In the genomic region with DNA sequence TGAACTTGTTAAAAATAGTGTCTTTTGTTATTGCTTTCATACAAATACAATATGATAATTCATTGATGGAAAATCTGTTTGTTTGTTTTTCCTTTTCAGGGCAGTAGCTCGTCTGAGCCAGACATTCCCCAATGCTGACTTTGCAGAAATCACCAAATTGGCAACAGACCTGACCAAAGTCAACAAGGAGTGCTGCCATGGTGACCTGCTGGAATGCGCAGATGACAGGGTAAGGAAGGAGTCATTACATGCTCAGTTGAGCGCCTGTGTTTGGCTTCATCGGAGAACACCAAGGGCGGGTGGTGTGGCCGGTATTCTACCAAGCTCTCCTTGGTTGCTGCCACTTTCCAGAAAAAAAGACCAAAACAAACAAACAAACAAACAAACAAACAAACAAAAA, we compare ENCODE assay signal across 11 mouse cellular contexts. TPM values are rescaled to one million over a fixed set of nuclear protein-coding genes. Genes with fewer than 3 reads are reported as not detected.
DNase-seq lines count a peak whose midpoint lies in the region; ATAC-seq and TF ChIP-seq lines count a peak whose summit lies in the region.
"Had no signal": no experiment of that assay in that cellular context is flagged by ENCODE, and none has a peak within 500 bp of the region (broad histone marks: within the 10 kb centered on the region; RNA-seq: fewer than 3 reads in every experiment).

No protein-coding gene starts in this region.

- ATAC-seq in neural tube, embryonic 15.5 days (ENCODE audit: low FRiP score), result no peak
- no peak for ATAC-seq in stomach, postnatal 0 days (ENCODE audit: low FRiP score, low TSS enrichment)
- ATAC-seq: intestine, embryonic 16.5 days had no signal

- H3K27me3 ChIP-seq in neural tube, embryonic 15.5 days (replicated peaks), result no peaks in the 10 kb centered on the region
- H3K27me3 ChIP-seq in stomach, postnatal 0 days (ENCODE audit: control insufficient read depth, insufficient read depth, low read length), result no peaks in the 10 kb centered on the region
- H3K27me3 ChIP-seq in heart, embryonic 10.5 days (ENCODE audit: insufficient read depth, poor library complexity, severe bottlenecking), result no peaks in the 10 kb centered on the region
- H3K27me3 ChIP-seq: liver, embryonic 15.5 days had no signal

- intact Hi-C loops in left cerebral cortex, postnatal 25 days (cut with DNase I), result no loop called here

- 8% methylated on average over 6 of the region's 6 CpGs for WGBS in neural tube, embryonic 15.5 days
- 51% methylated on average over 6 of the region's 6 CpGs for WGBS in stomach, postnatal 0 days
- 54% methylated on average over 6 of the region's 6 CpGs for WGBS in heart, embryonic 10.5 days

- H3K4me1 ChIP-seq in neural tube, embryonic 15.5 days, result no peaks in the 10 kb centered on the region
- H3K4me1 ChIP-seq in stomach, postnatal 0 days (replicated peaks; ENCODE audit: control insufficient read depth, insufficient read depth), result no peaks in the 10 kb centered on the region
- H3K4me1 ChIP-seq in heart, embryonic 10.5 days, result no peaks in the 10 kb centered on the region
- H3K4me1 ChIP-seq: liver, embryonic 15.5 days had no signal

- DNase-seq in cerebellum, postnatal 10 days, result peak; percentile 40 to 56
- DNase-seq in cerebellum, adult 11 months, result no peak
- peak; percentile 39 for DNase-seq in neural tube, embryonic 10.5 days (ENCODE audit: extremely low spot score, low spot score)
- peak; percentile 68 to 84 for DNase-seq in kidney, postnatal 25 days
- peak; percentile 21 for DNase-seq in stomach, postnatal 0 days (ENCODE audit: low spot score)
- DNase-seq in heart, embryonic 10.5 days (ENCODE audit: low spot score), result no peak
- no peak for DNase-seq in left cerebral cortex, postnatal 25 days (ENCODE audit: low spot score in 2 of 2)

- H3K4me2 ChIP-seq in neural tube, embryonic 15.5 days, result no peak overlapping the region
- no peak overlapping the region for H3K4me2 ChIP-seq in stomach, postnatal 0 days (replicated peaks; ENCODE audit: low read depth)
- H3K4me2 ChIP-seq: liver, embryonic 15.5 days had no signal

- TF ChIP-seq CTCF in stomach, postnatal 0 days (IDR thresholded peaks at IDR 0.05; ENCODE audit: low read depth), result no peak

- H3K9me3 ChIP-seq in neural tube, embryonic 15.5 days (replicated peaks), result no peaks in the 10 kb centered on the region
- H3K9me3 ChIP-seq in stomach, postnatal 0 days (ENCODE audit: control insufficient read depth, low read length), result no peaks in the 10 kb centered on the region
- H3K9me3 ChIP-seq in heart, embryonic 10.5 days, result no peaks in the 10 kb centered on the region
- H3K9me3 ChIP-seq: liver, embryonic 15.5 days had no signal

- H3K36me3 ChIP-seq in neural tube, embryonic 15.5 days, result no peaks in the 10 kb centered on the region
- H3K36me3 ChIP-seq in stomach, postnatal 0 days (ENCODE audit: control insufficient read depth, insufficient read depth, low read length), result no peaks in the 10 kb centered on the region
- no peaks in the 10 kb centered on the region for H3K36me3 ChIP-seq in heart, embryonic 10.5 days
- H3K36me3 ChIP-seq: liver, embryonic 15.5 days had no signal

- H3K9ac ChIP-seq in neural tube, embryonic 15.5 days (replicated peaks), result no peak overlapping the region
- H3K9ac ChIP-seq in stomach, postnatal 0 days (ENCODE audit: low read length), result no peak overlapping the region
- H3K9ac ChIP-seq: liver, embryonic 15.5 days had no signal

- no peak for TF ChIP-seq EP300 in stomach, postnatal 0 days (optimal IDR thresholded peaks at IDR 0.05)

- H3K4me3 ChIP-seq in neural tube, embryonic 15.5 days (replicated peaks), result no peak overlapping the region
- H3K4me3 ChIP-seq in stomach, postnatal 0 days (ENCODE audit: low read depth, low read length), result no peak overlapping the region
- no peak overlapping the region for H3K4me3 ChIP-seq in heart, embryonic 10.5 days
- H3K4me3 ChIP-seq: liver, embryonic 15.5 days had no signal

- no peak overlapping the region for H3K27ac ChIP-seq in neural tube, embryonic 15.5 days (replicated peaks)
- no peak overlapping the region for H3K27ac ChIP-seq in stomach, postnatal 0 days (replicated peaks)
- H3K27ac ChIP-seq in heart, embryonic 10.5 days, result no peak overlapping the region
- H3K27ac ChIP-seq: liver, embryonic 15.5 days had no signal

RNA-seq across cellular contexts. Expression of a gene that starts 6.5 kb away (rescaled TPM):
- 2.1 and 4.8 TPM in 2 replicates for polyA plus RNA-seq in neural tube, embryonic 15.5 days (2015; fragmentation: Nextera tagmentation; extraction: Ambion mirVana)
- polyA plus RNA-seq in stomach, postnatal 0 days (2015; fragmentation: Nextera tagmentation; extraction: Ambion mirVana), result 23.6 and 39.8 TPM in 2 replicates
- 1.2 and 25.7 TPM in 2 replicates for polyA plus RNA-seq in heart, embryonic 10.5 days (2016; fragmentation: Nextera tagmentation; extraction: Ambion mirVana)
- not detected for total RNA-seq in left cerebral cortex, postnatal 25 days (2021)
- polyA plus RNA-seq: C2C12 had no signal

RNA-seq across cellular contexts. Expression of a gene that starts 23.3 kb away (rescaled TPM):
- polyA plus RNA-seq in neural tube, embryonic 15.5 days (2015; fragmentation: Nextera tagmentation; extraction: Ambion mirVana), result 3.2 and 12.1 TPM in 2 replicates
- 25.1 and 56.2 TPM in 2 replicates for polyA plus RNA-seq in stomach, postnatal 0 days (2015; fragmentation: Nextera tagmentation; extraction: Ambion mirVana)
- polyA plus RNA-seq in heart, embryonic 10.5 days (2016; fragmentation: Nextera tagmentation; extraction: Ambion mirVana), result 34.1 and 916 TPM in 2 replicates
- total RNA-seq in left cerebral cortex, postnatal 25 days (2021), result not detected

RNA-seq across cellular contexts. Expression of a gene that starts 51.5 kb away (rescaled TPM):
- 1.1 TPM in 1 of 2 replicates, not detected in the other for polyA plus RNA-seq in neural tube, embryonic 15.5 days (2015; fragmentation: Nextera tagmentation; extraction: Ambion mirVana)
- polyA plus RNA-seq in stomach, postnatal 0 days (2015; fragmentation: Nextera tagmentation; extraction: Ambion mirVana), result 2.2 and 2.3 TPM in 2 replicates
- 0.09 and 3.1 TPM in 2 replicates for polyA plus RNA-seq in heart, embryonic 10.5 days (2016; fragmentation: Nextera tagmentation; extraction: Ambion mirVana)
- not detected for total RNA-seq in left cerebral cortex, postnatal 25 days (2021)
- polyA plus RNA-seq: C2C12 had no signal

Comparison
In these comparisons a context has a peak if more than half of its experiments do, and no peak if none do; other contexts are left out.
1. DNase-seq: peak in cerebellum, postnatal 10 days (2 of 2), neural tube, embryonic 10.5 days (single experiment), kidney, postnatal 25 days (2 of 2) and stomach, postnatal 0 days (single experiment); none in cerebellum, adult 11 months (single experiment), heart, embryonic 10.5 days (single experiment) and left cerebral cortex, postnatal 25 days (0 of 2).